Mouse (Mus musculus) adrenal gland, postnatal 25 days (tissue): ENCODE results near the gene Amz1. TPM values are rescaled to one million over a fixed set of nuclear protein-coding genes. Genes with fewer than 3 reads are reported as not detected.

Experiments
- DNase-seq: peaks from one replicate; pipeline ENCODE4 v3.0.0; 2021; ENCODE audit warnings: mixed read lengths
- long read RNA-seq: library from polyadenylated mRNA; stranded (forward); transcript quantifications from one replicate; pipeline ENCODE4 v2.0.0, GENCODE M21; 2021
- total RNA-seq: library from RNA; stranded (reverse); gene quantifications from 2 replicates; pipeline ENCODE4 v1.2.3, GENCODE M21; 2021

Amz1 gene
- 0.29 and 1.0 TPM in 2 replicates for total RNA-seq
- long read RNA-seq, partial matches to known transcripts, result 1 of 1 reads
- long read RNA-seq, other reads (novel, unspliced or antisense), result 0 of 1 reads

- DNase-seq, result no peak
Observed at GRCm38 (mm10) chr5:140723822-140724221, at the start of gene Amz1. Amz1 (plus strand) TSS chr5:140724127.

- DNase-seq, result no peak
Observed at GRCm38 (mm10) chr5:140675079-140675478, 48.8 kb upstream of the Amz1 start.

- no peak for DNase-seq
Observed at GRCm38 (mm10) chr5:140675640-140676039, 48.3 kb upstream of the Amz1 start.

- no peak for DNase-seq
Observed at GRCm38 (mm10) chr5:140677137-140677536, 46.8 kb upstream of the Amz1 start.

- DNase-seq, result no peak
Observed at GRCm38 (mm10) chr5:140680051-140680450, 43.9 kb upstream of the Amz1 start.

GRCm38 (mm10) chr5:140680950-140681349 is 43.0 kb upstream of the Amz1 start:
- DNase-seq, result no peak

- no peak for DNase-seq
Observed at GRCm38 (mm10) chr5:140682113-140682512, 41.8 kb upstream of the Amz1 start.

GRCm38 (mm10) chr5:140684343-140685148 is 39.4 kb upstream of the Amz1 start:
- DNase-seq, result peak; percentile 42

- no peak for DNase-seq
Observed at GRCm38 (mm10) chr5:140688434-140688833, 35.5 kb upstream of the Amz1 start.

- DNase-seq, result no peak
Observed at GRCm38 (mm10) chr5:140695987-140696386, 27.9 kb upstream of the Amz1 start.

- DNase-seq, result no peak
Observed at GRCm38 (mm10) chr5:140699776-140700175, 24.2 kb upstream of the Amz1 start.

GRCm38 (mm10) chr5:140701661-140702060 is 22.3 kb upstream of the Amz1 start:
- no peak for DNase-seq

GRCm38 (mm10) chr5:140702103-140702513 is 21.8 kb upstream of the Amz1 start, which contains the start of gene Iqce:
Iqce (minus strand) TSS chr5:140702378.
- peak; percentile 98 for DNase-seq

- no peak for DNase-seq
Observed at GRCm38 (mm10) chr5:140702618-140703175, 21.2 kb upstream of the Amz1 start.

GRCm38 (mm10) chr5:140703480-140704377 is 20.2 kb upstream of the Amz1 start:
- no peak for DNase-seq

GRCm38 (mm10) chr5:140704378-140705251 is 19.3 kb upstream of the Amz1 start, which contains the start of gene Brat1:
Brat1 (plus strand) TSS chr5:140705011.
- DNase-seq, result peak; percentile 100

GRCm38 (mm10) chr5:140705501-140706171 is 18.3 kb upstream of the Amz1 start:
- no peak for DNase-seq

- no peak for DNase-seq
Observed at GRCm38 (mm10) chr5:140710315-140710714, 13.6 kb upstream of the Amz1 start.

- DNase-seq, result no peak
Observed at GRCm38 (mm10) chr5:140711040-140711439, 12.9 kb upstream of the Amz1 start.

GRCm38 (mm10) chr5:140720773-140721172 is 3.2 kb upstream of the Amz1 start:
- no peak for DNase-seq

GRCm38 (mm10) chr5:140722121-140722520 is 1.8 kb upstream of the Amz1 start:
- no peak for DNase-seq
